Mouse (Mus musculus) neural tube, embryonic 13.5 days (tissue): ENCODE data around the gene Zc3h12b. TPM values are rescaled to one million over a fixed set of nuclear protein-coding genes. Genes with fewer than 3 reads are reported as not detected.

ENCODE experiments used
- ATAC-seq: fragments of 200-750 bp; cut with Nextera tagmentation; 2 replicates; pipeline ENCODE4 v1.8.0; 2017; ENCODE audit warnings: low read depth, mild to moderate bottlenecking, moderate TSS enrichment, moderate library complexity
- H3K27ac ChIP-seq: fragments of 300-500 bp; sonication (generic); replicated peaks from 2 replicates; pipeline ENCODE4 v1.5.1; 2015; ENCODE audit warnings: moderate library complexity, mild to moderate bottlenecking, inconsistent platforms
- H3K27me3 ChIP-seq: fragments of 300-500 bp; sonication (generic); 2 replicates; pipeline ENCODE4 v1.6.1; 2015; ENCODE audit warnings: mild to moderate bottlenecking, inconsistent platforms
- H3K36me3 ChIP-seq: fragments of 300-500 bp; sonication (generic); 2 replicates; pipeline ENCODE4 v1.6.1; 2015; ENCODE audit warnings: mild to moderate bottlenecking, inconsistent platforms
- H3K4me1 ChIP-seq: fragments of 300-500 bp; sonication (generic); replicated peaks from 2 replicates; pipeline ENCODE4 v1.6.1; 2015; ENCODE audit warnings: inconsistent platforms
- H3K4me2 ChIP-seq: fragments of 300-500 bp; sonication (generic); 2 replicates; pipeline ENCODE4 v1.6.1; 2015; ENCODE audit warnings: inconsistent platforms, mild to moderate bottlenecking, moderate library complexity
- H3K4me3 ChIP-seq: fragments of 300-500 bp; sonication (generic); 2 replicates; pipeline ENCODE4 v1.5.1; 2015; ENCODE audit warnings: mild to moderate bottlenecking, inconsistent platforms
- H3K9ac ChIP-seq: fragments of 300-500 bp; sonication (generic); 2 replicates; pipeline ENCODE4 v1.6.1; 2015; ENCODE audit warnings: moderate library complexity, mild to moderate bottlenecking, inconsistent platforms
- H3K9me3 ChIP-seq: fragments of 300-500 bp; sonication (generic); 2 replicates; pipeline ENCODE4 v1.6.1; 2016; ENCODE audit warnings: inconsistent platforms
- WGBS: fragments of 180-500 bp; shearing (Covaris S2); methylation state at CpG from one replicate; pipeline ENCODE4 v1.1.7; 2015; 5-methylcytosine and 5-hydroxymethylcytosine counted together
- polyA plus RNA-seq: library from polyadenylated mRNA; unstranded; fragments of >200 nt; fragmentation: Nextera tagmentation; extraction: Ambion mirVana; gene quantifications from 2 replicates; pipeline ENCODE4 v1.2.1, GENCODE M21; 2015

The Zc3h12b gene
- polyA plus RNA-seq = 2.4 and 2.7 TPM in 2 replicates

GRCm38 (mm10) chrX:95711227-95712111 is at the start of gene Zc3h12b:
Gene Zc3h12b, plus strand, starts transcription at chrX:95711678.
- no peaks in the 10 kb centered on the region for H3K27me3 ChIP-seq
- WGBS = 13% methylated on average over 46 of the region's 46 CpGs
- peak; percentile 99 for ATAC-seq

GRCm38 (mm10) chrX:95682206-95682605 is 29.3 kb upstream of the Zc3h12b start:
- no peaks in the 10 kb centered on the region for H3K9me3 ChIP-seq
- H3K27me3 ChIP-seq = no peaks in the 10 kb centered on the region
- no peak overlapping the region for H3K9ac ChIP-seq
- no peak overlapping the region for H3K27ac ChIP-seq
- no peaks in the 10 kb centered on the region for H3K36me3 ChIP-seq
- H3K4me3 ChIP-seq = no peak overlapping the region
- H3K4me1 ChIP-seq = no peaks in the 10 kb centered on the region
- H3K4me2 ChIP-seq = no peak overlapping the region
- no peak for ATAC-seq
- whole genome bisulfite sequencing = 90% methylated on average over 1 of the region's 1 CpGs

More at GRCm38 (mm10) chrX:95711227-95712111, at the start of gene Zc3h12b:
- Histone ChIP-seq H3K36me3 (no peaks in the 10 kb centered on the region), H3K4me2 (peak within 1 kb of the TSS; percentile 54), H3K4me1 (no peaks in the 10 kb centered on the region; the same call in 1 of the 2 replicates), H3K4me3 (peak within 1 kb of the TSS; percentile 49), H3K27ac (peak within 1 kb of the TSS; percentile 79), H3K9me3 (no peaks in the 10 kb centered on the region), H3K9ac (peak within 1 kb of the TSS; percentile 60)

- H3K9me3 ChIP-seq = no peaks in the 10 kb centered on the region
- no peak overlapping the region for H3K4me2 ChIP-seq
- WGBS = 51% methylated on average over 1 of the region's 1 CpGs
- ATAC-seq = no peak
- H3K4me3 ChIP-seq = no peak overlapping the region
- no peaks in the 10 kb centered on the region for H3K4me1 ChIP-seq
- no peaks in the 10 kb centered on the region for H3K36me3 ChIP-seq
- no peaks in the 10 kb centered on the region for H3K27me3 ChIP-seq
- no peak overlapping the region for H3K9ac ChIP-seq
- H3K27ac ChIP-seq = no peak overlapping the region
Measured at GRCm38 (mm10) chrX:95687119-95687518, 24.4 kb upstream of the Zc3h12b start.

- no peak for ATAC-seq
- H3K36me3 ChIP-seq = no peaks in the 10 kb centered on the region
- no peaks in the 10 kb centered on the region for H3K9me3 ChIP-seq
- H3K27ac ChIP-seq = no peak overlapping the region
- H3K4me1 ChIP-seq = no peaks in the 10 kb centered on the region
- H3K4me3 ChIP-seq = no peak overlapping the region
- no peak overlapping the region for H3K9ac ChIP-seq
- 28% methylated on average over 2 of the region's 2 CpGs for WGBS
- H3K27me3 ChIP-seq = no peaks in the 10 kb centered on the region
- H3K4me2 ChIP-seq = no peak overlapping the region
Measured at GRCm38 (mm10) chrX:95738253-95738652, 26.8 kb downstream of the Zc3h12b start.

GRCm38 (mm10) chrX:95795881-95796280 is 84.4 kb downstream of the Zc3h12b start:
- Histone ChIP-seq H3K4me1 (no peaks in the 10 kb centered on the region), H3K9ac (no peak overlapping the region), H3K27me3 (no peaks in the 10 kb centered on the region), H3K27ac (no peak overlapping the region), H3K4me3 (no peak overlapping the region), H3K36me3 (no peaks in the 10 kb centered on the region), H3K4me2 (no peak overlapping the region), H3K9me3 (no peaks in the 10 kb centered on the region)
- WGBS = 88% methylated on average over 3 of the region's 3 CpGs
- no peak for ATAC-seq

- no peak overlapping the region for H3K4me3 ChIP-seq
- H3K27me3 ChIP-seq = no peaks in the 10 kb centered on the region
- H3K9me3 ChIP-seq = no peaks in the 10 kb centered on the region
- no peak overlapping the region for H3K9ac ChIP-seq
- H3K27ac ChIP-seq = no peak overlapping the region
- H3K4me2 ChIP-seq = no peak overlapping the region
- ATAC-seq = no peak
- H3K4me1 ChIP-seq = no peaks in the 10 kb centered on the region
- H3K36me3 ChIP-seq = no peaks in the 10 kb centered on the region
- WGBS = 100% methylated on average over 1 of the region's 1 CpGs
Measured at GRCm38 (mm10) chrX:95801790-95802189, 90.3 kb downstream of the Zc3h12b start.

GRCm38 (mm10) chrX:95852806-95853205 is 141.3 kb downstream of the Zc3h12b start:
- Histone ChIP-seq H3K36me3 (no peaks in the 10 kb centered on the region), H3K9me3 (no peaks in the 10 kb centered on the region), H3K4me1 (no peaks in the 10 kb centered on the region), H3K4me3 (no peak overlapping the region), H3K27ac (no peak overlapping the region), H3K9ac (no peak overlapping the region), H3K4me2 (no peak overlapping the region), H3K27me3 (no peaks in the 10 kb centered on the region)
- ATAC-seq = no peak
- 66% methylated on average over 14 of the region's 14 CpGs for WGBS

- H3K27ac ChIP-seq = no peak overlapping the region
- H3K9ac ChIP-seq = no peak overlapping the region
- H3K27me3 ChIP-seq = no peaks in the 10 kb centered on the region
- H3K9me3 ChIP-seq = no peaks in the 10 kb centered on the region
- no peak overlapping the region for H3K4me3 ChIP-seq
- no peaks in the 10 kb centered on the region for H3K36me3 ChIP-seq
- no peak overlapping the region for H3K4me2 ChIP-seq
- no peak for ATAC-seq
- no peaks in the 10 kb centered on the region for H3K4me1 ChIP-seq
Measured at GRCm38 (mm10) chrX:95881111-95881510, 169.6 kb downstream of the Zc3h12b start.

- H3K4me1 ChIP-seq = no peaks in the 10 kb centered on the region
- no peak overlapping the region for H3K4me2 ChIP-seq
- no peaks in the 10 kb centered on the region for H3K9me3 ChIP-seq
- no peaks in the 10 kb centered on the region for H3K36me3 ChIP-seq
- H3K27me3 ChIP-seq = no peaks in the 10 kb centered on the region
- no peak for ATAC-seq
- no peak overlapping the region for H3K4me3 ChIP-seq
- no peak overlapping the region for H3K27ac ChIP-seq
- H3K9ac ChIP-seq = no peak overlapping the region
- WGBS = 84% methylated on average over 3 of the region's 3 CpGs
Measured at GRCm38 (mm10) chrX:95902716-95903115, 191.2 kb downstream of the Zc3h12b start.

- Histone ChIP-seq H3K4me3 (no peak overlapping the region), H3K27ac (no peak overlapping the region), H3K36me3 (peaks cover 46% of the 10 kb centered on the region), H3K4me1 (no peaks in the 10 kb centered on the region), H3K9me3 (no peaks in the 10 kb centered on the region), H3K9ac (no peak overlapping the region), H3K27me3 (no peaks in the 10 kb centered on the region), H3K4me2 (no peak overlapping the region)
- no peak for ATAC-seq
- WGBS = 90% methylated on average over 2 of the region's 2 CpGs
Measured at GRCm38 (mm10) chrX:95935481-95935880, 224.0 kb downstream of the Zc3h12b start.

- ATAC-seq = no peak
- Histone ChIP-seq H3K4me1 (no peaks in the 10 kb centered on the region), H3K36me3 (peaks cover 52% of the 10 kb centered on the region), H3K9me3 (no peaks in the 10 kb centered on the region), H3K4me3 (no peak overlapping the region), H3K9ac (no peak overlapping the region), H3K27me3 (no peaks in the 10 kb centered on the region), H3K4me2 (no peak overlapping the region), H3K27ac (no peak overlapping the region)
- 92% methylated on average over 2 of the region's 2 CpGs for WGBS
Measured at GRCm38 (mm10) chrX:95945496-95945895, 234.0 kb downstream of the Zc3h12b start.

GRCm38 (mm10) chrX:95948135-95948534 is 236.7 kb downstream of the Zc3h12b start:
- no peak overlapping the region for H3K4me2 ChIP-seq
- H3K9ac ChIP-seq = no peak overlapping the region
- H3K4me1 ChIP-seq = no peaks in the 10 kb centered on the region
- H3K36me3 ChIP-seq = peaks cover 53% of the 10 kb centered on the region
- H3K27me3 ChIP-seq = no peaks in the 10 kb centered on the region
- no peak for ATAC-seq
- WGBS = 87% methylated on average over 4 of the region's 4 CpGs
- no peak overlapping the region for H3K27ac ChIP-seq
- H3K4me3 ChIP-seq = no peak overlapping the region
- H3K9me3 ChIP-seq = no peaks in the 10 kb centered on the region

- Histone ChIP-seq H3K27me3 (no peaks in the 10 kb centered on the region), H3K4me1 (peaks cover 7% of the 10 kb centered on the region; the same call in 1 of the 2 replicates), H3K4me3 (no peak overlapping the region), H3K9ac (no peak overlapping the region), H3K27ac (no peak overlapping the region), H3K9me3 (no peaks in the 10 kb centered on the region), H3K36me3 (peaks cover 35% of the 10 kb centered on the region), H3K4me2 (no peak overlapping the region)
- no peak for ATAC-seq
- 45% methylated on average over 3 of the region's 3 CpGs for WGBS
Measured at GRCm38 (mm10) chrX:95950776-95951175, 239.3 kb downstream of the Zc3h12b start.
